Mouse (Mus musculus) G1E (cell line): ENCODE data around the gene Apol7e. TPM values are rescaled to one million over a fixed set of nuclear protein-coding genes. Genes with fewer than 3 reads are reported as not detected.

Experiments
- ATAC-seq: 2 replicates; pipeline ENCODE4 v1.8.0; 2016; ENCODE audit warnings: mild to moderate bottlenecking; ENCODE audit not compliant: insufficient number of reproducible peaks, poor library complexity, low FRiP score, severe bottlenecking; ENCODE audit errors: extremely low read depth
- DNase-seq: peaks from one replicate; pipeline ENCODE4 v3.0.0; 2012; ENCODE audit warnings: low spot score
- H3K27me3 ChIP-seq: 2 replicates; pipeline ENCODE4 v1.6.1; 2012; ENCODE audit warnings: mild to moderate bottlenecking, low read length, inconsistent platforms; ENCODE audit not compliant: insufficient read depth
- H3K36me3 ChIP-seq: replicated peaks from 2 replicates; pipeline ENCODE3; 2012; ENCODE audit warnings: mild to moderate bottlenecking, inconsistent platforms
- H3K4me1 ChIP-seq: 2 replicates; pipeline ENCODE4 v1.6.1; 2012; ENCODE audit warnings: low read depth, low read length, inconsistent platforms, mixed read lengths; ENCODE audit not compliant: insufficient read depth
- H3K4me3 ChIP-seq: 2 replicates; pipeline ENCODE4 v1.5.1; 2012; ENCODE audit warnings: low read depth, mild to moderate bottlenecking, inconsistent platforms, low read length, moderate library complexity, mixed read lengths
- H3K9me3 ChIP-seq: replicated peaks from 2 replicates; pipeline ENCODE4 v1.6.1; 2012; ENCODE audit warnings: inconsistent platforms
- CTCF ChIP-seq: IDR thresholded peaks from 2 replicates; pipeline ENCODE4 v1.5.1; 2012; ENCODE audit warnings: low read depth, low read length, inconsistent platforms, mixed read lengths
- GATA1 ChIP-seq: IDR thresholded peaks from 2 replicates; pipeline ENCODE4 v1.6.1; 2012; ENCODE audit warnings: borderline replicate concordance, low read length, inconsistent platforms, mixed read lengths
- GATA2 ChIP-seq: IDR thresholded peaks from 2 replicates; pipeline ENCODE4 v1.6.1; 2012; ENCODE audit warnings: low read depth, low read length, inconsistent platforms, borderline replicate concordance
- POLR2AphosphoS5 ChIP-seq: IDR thresholded peaks from 2 replicates; pipeline ENCODE4 v1.6.1; 2012; ENCODE audit warnings: low read depth, low read length, inconsistent platforms; ENCODE audit not compliant: insufficient replicate concordance
- TAL1 ChIP-seq: conservative IDR thresholded peaks from 2 replicates; pipeline ENCODE4 v1.6.1; 2012; ENCODE audit warnings: low read depth, low read length, inconsistent platforms, mixed read lengths
- polyA plus RNA-seq: library from polyadenylated mRNA; stranded (reverse); fragments of >175 nt; gene quantifications from 2 replicates; pipeline ENCODE4 v1.2.3, GENCODE M21; 2012
- total RNA-seq, 2 experiments: library from RNA; stranded (forward) in 1 of 2; stranded (reverse) in 1 of 2; fragments of 200-1000 nt in 1 of 2; fragments of >200 nt in 1 of 2; fragmentation: Nextera tagmentation in 1 of 2; gene quantifications; 2 replicates each; pipeline ENCODE4 v1.2.3; 2014 to 2017

Apol7e gene
- total and polyA plus RNA-seq, 3 experiments: not detected

- Histone ChIP-seq H3K4me1 (peaks cover 11% of the 10 kb centered on the region; the same call in 1 of the 2 replicates), H3K27me3 (peaks cover 3% of the 10 kb centered on the region; the same call in 1 of the 2 replicates), H3K36me3 (peaks cover 57% of the 10 kb centered on the region), H3K9me3 (no peaks in the 10 kb centered on the region), H3K4me3 (no peak overlapping the region)
- DNase-seq (no peak), ATAC-seq (no peak)
- TF ChIP-seq TAL1: no peak
- TF ChIP-seq GATA1: no peak
- TF ChIP-seq POLR2AphosphoS5: no peak
Observed at GRCm38 (mm10) chr15:77760037-77760436, 61.4 kb downstream of the Apol7e start.

- H3K4me3 ChIP-seq: no peak overlapping the region
- no peak for DNase-seq
- no peak for ATAC-seq
- H3K4me1 ChIP-seq: peaks cover 6% of the 10 kb centered on the region; the same call in 1 of the 2 replicates
- no peaks in the 10 kb centered on the region for H3K27me3 ChIP-seq
- no peaks in the 10 kb centered on the region for H3K9me3 ChIP-seq
- H3K36me3 ChIP-seq: peaks cover 68% of the 10 kb centered on the region
- TF ChIP-seq TAL1: no peak
- no peak for TF ChIP-seq POLR2AphosphoS5
- TF ChIP-seq GATA1: no peak
- no peak for TF ChIP-seq CTCF
- no peak for TF ChIP-seq GATA2
Observed at GRCm38 (mm10) chr15:77761083-77761482, 62.4 kb downstream of the Apol7e start.

GRCm38 (mm10) chr15:77761561-77762380 is 63.1 kb downstream of the Apol7e start:
- Histone ChIP-seq H3K36me3 (peaks cover 75% of the 10 kb centered on the region), H3K4me1 (peaks cover 3% of the 10 kb centered on the region; the same call in 1 of the 2 replicates), H3K9me3 (no peaks in the 10 kb centered on the region), H3K4me3 (no peak overlapping the region), H3K27me3 (no peaks in the 10 kb centered on the region)
- DNase-seq (peak; percentile 47), ATAC-seq (no peak)
- TF ChIP-seq CTCF (peak; percentile 65), POLR2AphosphoS5 (no peak), TAL1 (no peak), GATA2 (no peak), GATA1 (no peak)

- H3K4me1 ChIP-seq: no peaks in the 10 kb centered on the region
Observed at GRCm38 (mm10) chr15:77763050-77763449, 64.4 kb downstream of the Apol7e start.

GRCm38 (mm10) chr15:77763702-77764101 is 65.0 kb downstream of the Apol7e start:
- DNase-seq: no peak
- no peak for TF ChIP-seq GATA1
- TF ChIP-seq GATA2: no peak
- no peak for TF ChIP-seq CTCF
- TF ChIP-seq POLR2AphosphoS5: no peak
- TF ChIP-seq TAL1: no peak
- peaks cover 94% of the 10 kb centered on the region for H3K36me3 ChIP-seq
- no peaks in the 10 kb centered on the region for H3K27me3 ChIP-seq
- no peaks in the 10 kb centered on the region for H3K4me1 ChIP-seq
- no peak overlapping the region for H3K4me3 ChIP-seq
- H3K9me3 ChIP-seq: no peaks in the 10 kb centered on the region
- ATAC-seq: no peak

More at GRCm38 (mm10) chr15:77763050-77763449, 64.4 kb downstream of the Apol7e start:
- ATAC-seq: no peak
- no peak overlapping the region for H3K4me3 ChIP-seq
- no peak for DNase-seq
- H3K27me3 ChIP-seq: no peaks in the 10 kb centered on the region
- no peaks in the 10 kb centered on the region for H3K9me3 ChIP-seq
- TF ChIP-seq GATA2 (no peak), CTCF (no peak), GATA1 (no peak), POLR2AphosphoS5 (no peak), TAL1 (no peak)
- peaks cover 88% of the 10 kb centered on the region for H3K36me3 ChIP-seq

- Histone ChIP-seq H3K9me3 (no peaks in the 10 kb centered on the region), H3K4me1 (no peaks in the 10 kb centered on the region), H3K27me3 (no peaks in the 10 kb centered on the region), H3K4me3 (no peak overlapping the region), H3K36me3 (peaks cover 99% of the 10 kb centered on the region)
- no peak for TF ChIP-seq CTCF
- no peak for TF ChIP-seq TAL1
- TF ChIP-seq GATA2: no peak
- no peak for TF ChIP-seq POLR2AphosphoS5
- TF ChIP-seq GATA1: no peak
- no peak for ATAC-seq
- no peak for DNase-seq
Observed at GRCm38 (mm10) chr15:77764391-77765006, 65.8 kb downstream of the Apol7e start.
